Comparison of ENCODE assay signal across 14 mouse cellular contexts in the genomic region with DNA sequence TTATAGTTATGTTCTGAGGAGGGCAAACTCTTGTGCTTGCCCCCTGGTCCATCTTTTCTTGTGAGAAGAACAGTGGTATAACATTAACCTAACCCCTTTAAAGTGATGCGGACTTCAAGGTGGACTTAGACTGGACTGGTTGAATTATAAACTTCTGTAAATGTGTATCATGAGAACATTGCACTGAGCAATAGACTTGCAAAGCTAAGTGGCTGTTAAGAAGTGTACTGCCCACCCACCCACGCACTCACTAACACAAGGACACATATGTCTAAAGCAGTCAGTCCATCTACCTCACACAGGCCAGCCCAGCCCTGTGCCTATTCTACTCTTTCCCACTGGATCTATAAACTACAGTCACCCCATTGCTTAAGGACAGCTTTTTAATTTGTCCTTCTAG. TPM values are rescaled to one million over a fixed set of nuclear protein-coding genes. Genes with fewer than 3 reads are reported as not detected.
"Had no signal": no experiment of that assay in that cellular context is flagged by ENCODE, and none has a peak within 500 bp of the region (broad histone marks: within the 10 kb centered on the region; RNA-seq: fewer than 3 reads in every experiment).

No protein-coding gene starts in this region.

- DNase-seq: liver, embryonic 13.5 days; liver, postnatal 0 days; retina, postnatal 1 day; right cerebral cortex, postnatal 14 days had no signal

- H3K27ac ChIP-seq: hindbrain, postnatal 0 days; left cerebral cortex, adult 2 months; limb, embryonic 15.5 days; liver, embryonic 13.5 days; midbrain, embryonic 12.5 days; neural tube, embryonic 13.5 days; stomach, postnatal 0 days had no signal

- H3K4me3 ChIP-seq: left cerebral cortex, adult 2 months; limb, embryonic 15.5 days; liver, embryonic 13.5 days; midbrain, embryonic 12.5 days; neural tube, embryonic 13.5 days had no signal

RNA-seq across cellular contexts. Expression of gene Als2cr12, which starts 37.8 kb away (rescaled TPM):
- total RNA-seq: hindbrain, postnatal 0 days; layer of hippocampus, adult 8-10 months; layer of hippocampus, postnatal 14 days; left cerebral cortex, adult 2 months; left cerebral cortex, postnatal 14 days; megakaryocyte-erythroid progenitor cell, adult 5-6 weeks had no signal
